Mouse (Mus musculus): ENCODE measurements around the gene Dennd4c. TPM values are rescaled to one million over a fixed set of nuclear protein-coding genes. Genes with fewer than 3 reads are reported as not detected.

Dennd4c gene
- polyA plus RNA-seq, 1 experiment from 2014 or later: 9.0 TPM

- no peaks in the 10 kb centered on the region for H3K9me3 ChIP-seq
- no peaks in the 10 kb centered on the region for H3K36me3 ChIP-seq
- WGBS: 83% methylated on average over 5 of the region's 5 CpGs
- H3K4me2 ChIP-seq (replicated peaks): no peak overlapping the region
- no peaks in the 10 kb centered on the region for H3K4me1 ChIP-seq
- ATAC-seq (ENCODE audit: low FRiP score, low read depth): no peak
- H3K27ac ChIP-seq: no peak overlapping the region
- no peak overlapping the region for H3K4me3 ChIP-seq
- H3K9ac ChIP-seq: no peak overlapping the region
- no peaks in the 10 kb centered on the region for H3K27me3 ChIP-seq
Observed at GRCm38 (mm10) chr4:86864087-86864486, 115.7 kb downstream of the Dennd4c start.

DNA sequence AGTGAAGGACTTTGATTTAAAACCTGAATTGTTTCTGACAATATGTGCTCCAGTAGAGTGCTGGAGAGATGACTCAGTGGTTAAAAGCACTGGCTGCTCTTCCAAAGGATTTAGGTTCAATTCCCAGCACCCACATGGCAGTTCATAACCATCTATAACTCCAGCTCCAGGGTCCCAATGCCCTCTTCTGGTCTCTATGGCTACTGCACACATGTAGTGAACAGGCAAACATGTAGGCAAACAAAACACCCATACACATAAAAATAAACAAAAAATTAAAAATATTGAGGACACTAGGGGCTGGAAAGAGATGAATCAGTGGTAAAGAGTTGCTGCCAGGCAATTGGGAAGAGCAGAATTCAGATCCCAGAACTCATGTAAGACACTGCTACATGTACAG, 123.6 kb downstream of the Dennd4c start:
- no peak for ATAC-seq (ENCODE audit: low FRiP score, low read depth)
- Histone ChIP-seq H3K4me3 (no peak overlapping the region), H3K27me3 (peaks cover 19% of the 10 kb centered on the region), H3K27ac (no peak overlapping the region), H3K4me1 (no peaks in the 10 kb centered on the region), H3K9ac (no peak overlapping the region), H3K4me2 (replicated peaks) (no peak overlapping the region), H3K9me3 (no peaks in the 10 kb centered on the region), H3K36me3 (no peaks in the 10 kb centered on the region)

DNA sequence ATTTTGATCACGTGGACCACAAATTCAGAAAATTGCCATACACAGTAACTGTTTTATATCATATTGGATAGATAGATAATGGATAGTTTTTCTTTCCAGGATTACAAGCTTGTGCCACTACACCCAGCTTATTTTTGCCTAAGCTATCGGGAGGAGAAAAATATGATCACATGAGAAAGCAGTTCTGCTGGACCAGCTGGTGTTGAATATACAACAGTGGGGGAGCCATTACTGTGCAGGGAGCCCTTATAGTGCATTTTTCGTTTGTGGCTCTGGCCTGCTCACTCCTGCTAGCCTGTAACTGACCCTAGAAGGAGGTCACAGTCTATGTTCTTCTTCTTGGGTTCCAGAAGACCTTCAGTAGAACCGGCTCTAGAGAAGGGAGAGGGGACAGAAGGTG, 124.7 kb downstream of the Dennd4c start:
- Histone ChIP-seq H3K9me3 (no peaks in the 10 kb centered on the region), H3K27me3 (peaks cover 19% of the 10 kb centered on the region), H3K36me3 (no peaks in the 10 kb centered on the region), H3K4me1 (no peaks in the 10 kb centered on the region), H3K4me2 (replicated peaks) (no peak overlapping the region), H3K4me3 (no peak overlapping the region), H3K27ac (no peak overlapping the region), H3K9ac (no peak overlapping the region)
- 49% methylated on average over 4 of the region's 4 CpGs for WGBS
- ATAC-seq (ENCODE audit: low FRiP score, low read depth): no peak

- Histone ChIP-seq H3K27ac (no peak within 1 kb of the TSS), H3K4me1 (no peaks in the 10 kb centered on the region), H3K4me3 (peak within 1 kb of the TSS; percentile 67), H3K9me3 (no peaks in the 10 kb centered on the region), H3K9ac (peak within 1 kb of the TSS; percentile 67), H3K36me3 (no peaks in the 10 kb centered on the region), H3K27me3 (peaks cover 19% of the 10 kb centered on the region), H3K4me2 (replicated peaks) (peak within 1 kb of the TSS; percentile 93)
- ATAC-seq (ENCODE audit: low FRiP score, low read depth): peak; percentile 92
- WGBS: under 1% methylated on average over 60 of the region's 60 CpGs
Observed at GRCm38 (mm10) chr4:86874146-86874847, 125.9 kb downstream of the Dennd4c start, which contains the start of gene Acer2. Gene Acer2, plus strand, starts transcription at chr4:86874396.

- Histone ChIP-seq H3K27ac (no peak overlapping the region), H3K4me1 (no peaks in the 10 kb centered on the region), H3K36me3 (no peaks in the 10 kb centered on the region), H3K27me3 (peaks cover 13% of the 10 kb centered on the region), H3K9me3 (no peaks in the 10 kb centered on the region), H3K4me2 (replicated peaks) (no peak overlapping the region), H3K9ac (no peak overlapping the region), H3K4me3 (no peak overlapping the region)
- no peak for ATAC-seq (ENCODE audit: low FRiP score, low read depth)
- WGBS: 94% methylated on average over 2 of the region's 2 CpGs
Observed at GRCm38 (mm10) chr4:86879477-86879876, 131.1 kb downstream of the Dennd4c start.

GRCm38 (mm10) chr4:86881178-86881577, 132.8 kb downstream of the Dennd4c start:
- Histone ChIP-seq H3K9me3 (no peaks in the 10 kb centered on the region), H3K36me3 (no peaks in the 10 kb centered on the region), H3K4me2 (replicated peaks) (no peak overlapping the region), H3K4me1 (no peaks in the 10 kb centered on the region), H3K4me3 (no peak overlapping the region), H3K27ac (no peak overlapping the region), H3K27me3 (peaks cover 5% of the 10 kb centered on the region; the same call in 1 of the 2 replicates), H3K9ac (no peak overlapping the region)
- ATAC-seq (ENCODE audit: low FRiP score, low read depth): no peak
- 83% methylated on average over 4 of the region's 4 CpGs for WGBS

GRCm38 (mm10) chr4:86882413-86882812, 134.1 kb downstream of the Dennd4c start:
- no peaks in the 10 kb centered on the region for H3K9me3 ChIP-seq

DNA sequence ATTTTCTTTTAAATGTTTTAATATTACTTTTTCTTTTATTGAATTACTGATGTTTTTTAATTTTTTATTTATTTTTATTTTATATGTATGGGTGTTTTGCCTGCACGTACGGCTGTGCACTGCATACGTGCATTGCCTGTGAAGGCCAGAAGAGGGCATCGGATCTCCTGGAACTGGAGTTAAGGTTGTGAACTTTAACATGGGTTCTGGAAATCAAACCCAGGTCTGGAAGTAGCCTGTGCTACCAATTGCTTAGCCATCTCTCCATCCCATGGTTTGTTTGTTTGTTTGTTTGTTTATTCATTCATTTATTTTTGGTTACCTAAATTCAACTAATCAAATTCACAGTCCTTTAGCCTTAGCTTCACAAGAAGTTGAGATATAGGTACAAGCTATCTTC, 136.6 kb downstream of the Dennd4c start:
- Histone ChIP-seq H3K27ac (no peak overlapping the region), H3K27me3 (no peaks in the 10 kb centered on the region), H3K9ac (no peak overlapping the region), H3K4me2 (replicated peaks) (no peak overlapping the region), H3K4me1 (no peaks in the 10 kb centered on the region), H3K9me3 (no peaks in the 10 kb centered on the region), H3K36me3 (peaks cover 5% of the 10 kb centered on the region), H3K4me3 (no peak overlapping the region)
- no peak for ATAC-seq (ENCODE audit: low FRiP score, low read depth)
- WGBS: 48% methylated on average over 4 of the region's 4 CpGs

More at GRCm38 (mm10) chr4:86882413-86882812, 134.1 kb downstream of the Dennd4c start:
- Histone ChIP-seq H3K4me3 (no peak overlapping the region), H3K9ac (no peak overlapping the region), H3K4me1 (no peaks in the 10 kb centered on the region), H3K4me2 (replicated peaks) (no peak overlapping the region), H3K36me3 (no peaks in the 10 kb centered on the region), H3K27me3 (no peaks in the 10 kb centered on the region), H3K27ac (no peak overlapping the region)
- no peak for ATAC-seq (ENCODE audit: low FRiP score, low read depth)
- 68% methylated on average over 2 of the region's 2 CpGs for WGBS

DNA sequence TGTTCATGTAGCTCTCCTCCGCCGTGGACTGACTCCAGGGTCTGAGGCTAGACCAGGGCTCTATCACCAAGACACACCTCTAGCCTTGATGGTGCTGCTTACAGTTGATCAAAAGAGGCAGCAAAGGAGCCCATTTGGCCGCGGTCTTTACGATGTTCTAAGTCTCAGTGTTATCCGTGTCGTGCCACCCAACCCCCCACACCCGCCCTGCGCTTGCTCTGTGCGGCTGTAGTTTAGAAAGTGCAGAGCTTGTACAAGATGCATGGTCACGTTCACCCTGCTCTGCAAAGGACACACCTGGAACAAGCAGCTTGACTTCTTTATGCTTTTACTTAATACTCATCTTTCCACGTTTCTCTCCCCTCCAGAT, 137.4 kb downstream of the Dennd4c start:
- H3K4me2 ChIP-seq (replicated peaks): peak overlapping the region; percentile 59
- no peaks in the 10 kb centered on the region for H3K9me3 ChIP-seq
- H3K4me3 ChIP-seq: peak overlapping the region; percentile 34
- 44% methylated on average over 12 of the region's 12 CpGs for WGBS
- ATAC-seq (ENCODE audit: low FRiP score, low read depth): no peak
- H3K9ac ChIP-seq: peak overlapping the region; percentile 32; the same call in 1 of the 2 replicates
- no peaks in the 10 kb centered on the region for H3K4me1 ChIP-seq
- H3K27me3 ChIP-seq: no peaks in the 10 kb centered on the region
- H3K27ac ChIP-seq: no peak overlapping the region
- peaks cover 5% of the 10 kb centered on the region for H3K36me3 ChIP-seq

DNA sequence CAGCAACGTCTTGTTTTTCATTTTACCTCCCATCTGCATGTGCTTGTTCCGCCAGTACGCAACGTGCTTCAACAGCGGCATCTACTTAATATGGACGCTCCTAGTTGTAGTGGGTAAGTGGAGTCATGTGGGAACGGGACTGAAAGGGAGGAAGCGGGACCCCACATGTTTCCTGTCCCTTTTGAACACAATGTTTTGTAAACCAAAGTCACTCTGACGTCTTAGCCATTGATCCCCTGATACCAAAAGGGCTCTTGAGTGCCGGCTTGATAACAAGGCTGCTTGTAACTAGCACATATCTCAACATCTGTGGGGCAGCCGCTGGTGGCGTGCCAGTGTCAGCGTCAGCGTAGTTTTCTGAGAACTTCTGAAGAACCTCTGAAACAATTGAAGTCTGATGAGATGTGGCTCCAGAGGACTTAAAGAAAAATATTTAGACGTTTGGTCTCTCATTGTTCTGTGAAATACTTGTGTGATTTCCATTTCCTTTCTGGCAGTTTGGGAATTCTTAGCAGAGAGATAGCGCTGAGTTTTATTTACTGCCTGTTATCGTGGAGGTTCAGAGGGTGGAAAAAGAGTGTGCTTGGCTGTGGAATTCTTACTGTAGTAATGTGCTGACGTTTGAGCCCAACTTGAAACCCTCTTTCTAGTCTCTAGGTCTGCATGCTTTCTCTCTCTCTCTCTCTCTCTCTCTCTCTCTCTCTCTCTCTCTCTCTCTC, 138.0 kb downstream of the Dennd4c start:
- H3K36me3 ChIP-seq: peaks cover 5% of the 10 kb centered on the region

DNA sequence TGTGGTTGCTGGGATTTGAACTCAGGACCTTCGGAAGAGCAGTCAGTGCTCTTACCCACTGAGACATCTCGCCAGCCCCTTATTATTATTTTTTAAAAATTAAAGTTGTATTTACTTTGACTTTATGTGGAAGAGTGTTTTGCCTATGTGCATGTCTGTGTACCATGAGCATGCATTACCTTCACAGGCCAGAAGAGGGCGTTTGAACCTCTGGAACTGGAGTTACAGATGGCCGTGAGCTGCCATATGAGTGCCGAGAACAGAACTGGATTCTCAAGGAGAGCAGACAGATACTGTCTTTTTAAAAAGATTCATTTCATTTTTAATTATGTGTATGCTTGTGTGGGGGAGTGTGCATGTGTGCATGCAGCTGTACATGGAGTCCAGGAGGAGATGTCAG, 139.5 kb downstream of the Dennd4c start:
- Histone ChIP-seq H3K4me2 (replicated peaks) (no peak overlapping the region), H3K4me3 (no peak overlapping the region), H3K9me3 (no peaks in the 10 kb centered on the region), H3K9ac (no peak overlapping the region), H3K27ac (no peak overlapping the region), H3K36me3 (peaks cover 5% of the 10 kb centered on the region), H3K4me1 (no peaks in the 10 kb centered on the region), H3K27me3 (no peaks in the 10 kb centered on the region)
- ATAC-seq (ENCODE audit: low FRiP score, low read depth): no peak
- 74% methylated on average over 5 of the region's 5 CpGs for WGBS

More for the DNA sequence above, 138.0 kb downstream of the Dennd4c start:
- ATAC-seq (ENCODE audit: low FRiP score, low read depth): no peak
- H3K27ac ChIP-seq: no peak overlapping the region
- H3K4me1 ChIP-seq: no peaks in the 10 kb centered on the region
- H3K4me2 ChIP-seq (replicated peaks): peak overlapping the region; percentile 59
- 34% methylated on average over 18 of the region's 18 CpGs for WGBS
- peak overlapping the region; percentile 34 for H3K4me3 ChIP-seq
- peak overlapping the region; percentile 32 for H3K9ac ChIP-seq
- H3K27me3 ChIP-seq: no peaks in the 10 kb centered on the region
- H3K9me3 ChIP-seq: no peaks in the 10 kb centered on the region

DNA sequence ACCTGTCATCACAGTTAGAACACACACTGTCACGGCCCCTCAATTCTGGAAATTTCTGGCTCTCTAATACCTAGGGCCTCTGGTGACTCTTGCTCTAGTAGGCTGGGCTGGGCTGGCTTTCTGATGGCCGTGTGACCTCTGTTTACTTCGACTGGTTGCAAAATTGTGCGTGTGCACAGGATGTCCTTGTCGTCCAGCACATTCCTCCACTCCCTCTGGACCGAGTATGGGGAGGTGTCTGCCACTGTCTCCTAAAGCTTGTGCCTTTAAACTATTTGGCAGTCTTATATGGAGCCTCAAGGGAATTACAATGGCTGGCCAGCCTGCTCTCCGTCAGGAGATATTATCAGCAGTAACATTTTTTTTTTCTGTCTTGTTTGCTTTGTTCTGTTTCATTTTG, 149.1 kb downstream of the Dennd4c start:
- Histone ChIP-seq H3K9ac (no peak overlapping the region), H3K4me3 (no peak overlapping the region), H3K27ac (no peak overlapping the region), H3K36me3 (no peaks in the 10 kb centered on the region), H3K4me1 (peaks cover 18% of the 10 kb centered on the region), H3K4me2 (replicated peaks) (no peak overlapping the region), H3K9me3 (no peaks in the 10 kb centered on the region), H3K27me3 (no peaks in the 10 kb centered on the region)
- no peak for ATAC-seq (ENCODE audit: low FRiP score, low read depth)
- WGBS: 73% methylated on average over 7 of the region's 7 CpGs
